Mouse (Mus musculus): ENCODE data around the gene Mical3.

Mical3 gene

GRCm38 (mm10) chr6:121146798-121147197 is 16.0 kb upstream of the Mical3 start:
- no peak for DNase-seq (ENCODE audit: low read depth in 1 of 2, low spot score in 2 of 2)

GRCm38 (mm10) chr6:121145906-121146305 is 15.1 kb upstream of the Mical3 start:
- no peak for DNase-seq (ENCODE audit: low read depth in 1 of 2, low spot score in 2 of 2)

- DNase-seq (ENCODE audit: low read depth in 1 of 2, low spot score in 2 of 2) = no peak
Measured at GRCm38 (mm10) chr6:121145010-121145604, 14.3 kb upstream of the Mical3 start.

GRCm38 (mm10) chr6:121144066-121144465 is 13.3 kb upstream of the Mical3 start:
- DNase-seq (ENCODE audit: low read depth in 1 of 2, low spot score in 2 of 2) = no peak

GRCm38 (mm10) chr6:121143439-121143838 is 12.6 kb upstream of the Mical3 start:
- no peak for DNase-seq (ENCODE audit: low read depth in 1 of 2, low spot score in 2 of 2)

GRCm38 (mm10) chr6:121142298-121142697 is 11.5 kb upstream of the Mical3 start:
- no peak for DNase-seq (ENCODE audit: low read depth in 1 of 2, low spot score in 2 of 2)

- no peak for DNase-seq (ENCODE audit: low read depth in 1 of 2, low spot score in 2 of 2)
Measured at GRCm38 (mm10) chr6:121139271-121139670, 8.5 kb upstream of the Mical3 start.

- no peak for DNase-seq (ENCODE audit: low read depth in 1 of 2, low spot score in 2 of 2)
Measured at GRCm38 (mm10) chr6:121138338-121139040, 7.7 kb upstream of the Mical3 start.

- no peak for DNase-seq (ENCODE audit: low read depth in 1 of 2, low spot score in 2 of 2)
Measured at GRCm38 (mm10) chr6:121137222-121137621, 6.4 kb upstream of the Mical3 start.

GRCm38 (mm10) chr6:121134884-121135283 is 4.1 kb upstream of the Mical3 start:
- DNase-seq (ENCODE audit: low read depth in 1 of 2, low spot score in 2 of 2) = no peak

GRCm38 (mm10) chr6:121134249-121134648 is 3.5 kb upstream of the Mical3 start:
- DNase-seq (ENCODE audit: low read depth in 1 of 2, low spot score in 2 of 2) = no peak

- DNase-seq (ENCODE audit: low read depth in 1 of 2, low spot score in 2 of 2) = peak in 1 of 2 experiments; percentile 56
Measured at GRCm38 (mm10) chr6:121130039-121130705, 627 bp downstream of the Mical3 start.

GRCm38 (mm10) chr6:121129506-121129905 is 1.3 kb downstream of the Mical3 start:
- no peak for DNase-seq (ENCODE audit: low read depth in 1 of 2, low spot score in 2 of 2)

GRCm38 (mm10) chr6:121128736-121129135 is 2.1 kb downstream of the Mical3 start:
- no peak for DNase-seq (ENCODE audit: low read depth in 1 of 2, low spot score in 2 of 2)

GRCm38 (mm10) chr6:121127726-121128125 is 3.1 kb downstream of the Mical3 start:
- DNase-seq (ENCODE audit: low read depth in 1 of 2, low spot score in 2 of 2) = no peak

- DNase-seq (ENCODE audit: low read depth in 1 of 2, low spot score in 2 of 2) = no peak
Measured at GRCm38 (mm10) chr6:121126202-121126601, 4.6 kb downstream of the Mical3 start.

- DNase-seq (ENCODE audit: low read depth in 1 of 2, low spot score in 2 of 2) = no peak
Measured at GRCm38 (mm10) chr6:121122739-121123241, 8.0 kb downstream of the Mical3 start.

GRCm38 (mm10) chr6:121120776-121121175 is 10.0 kb downstream of the Mical3 start:
- no peak for DNase-seq (ENCODE audit: low read depth in 1 of 2, low spot score in 2 of 2)

GRCm38 (mm10) chr6:121117971-121118755 is 12.6 kb downstream of the Mical3 start:
- no peak for DNase-seq (ENCODE audit: low read depth in 1 of 2, low spot score in 2 of 2)

GRCm38 (mm10) chr6:121117142-121117541 is 13.7 kb downstream of the Mical3 start:
- no peak for DNase-seq (ENCODE audit: low read depth in 1 of 2, low spot score in 2 of 2)

- no peak for DNase-seq (ENCODE audit: low read depth in 1 of 2, low spot score in 2 of 2)
Measured at GRCm38 (mm10) chr6:121116434-121116833, 14.4 kb downstream of the Mical3 start.

Measured in monocyte, adult 2 months (primary cell).